Mouse (Mus musculus) T-helper 1 cell (primary cell): Measurements from ENCODE around the gene Hist1h2bp.
"Not testable (repeated sequence)": the region's sequence is repeated elsewhere in the genome, so short reads cannot be mapped to it uniquely, and the experiment has no call there.

Experiments
- in situ Hi-C: fragments of 300-600 bp; cut with MboI, MseI; formaldehyde crosslinking; loops from one replicate; pipeline ENCODE4 v1.15.1; 2025; ENCODE audit warnings: high pct_unique_total_duplicates

Gene Hist1h2bp

DNA sequence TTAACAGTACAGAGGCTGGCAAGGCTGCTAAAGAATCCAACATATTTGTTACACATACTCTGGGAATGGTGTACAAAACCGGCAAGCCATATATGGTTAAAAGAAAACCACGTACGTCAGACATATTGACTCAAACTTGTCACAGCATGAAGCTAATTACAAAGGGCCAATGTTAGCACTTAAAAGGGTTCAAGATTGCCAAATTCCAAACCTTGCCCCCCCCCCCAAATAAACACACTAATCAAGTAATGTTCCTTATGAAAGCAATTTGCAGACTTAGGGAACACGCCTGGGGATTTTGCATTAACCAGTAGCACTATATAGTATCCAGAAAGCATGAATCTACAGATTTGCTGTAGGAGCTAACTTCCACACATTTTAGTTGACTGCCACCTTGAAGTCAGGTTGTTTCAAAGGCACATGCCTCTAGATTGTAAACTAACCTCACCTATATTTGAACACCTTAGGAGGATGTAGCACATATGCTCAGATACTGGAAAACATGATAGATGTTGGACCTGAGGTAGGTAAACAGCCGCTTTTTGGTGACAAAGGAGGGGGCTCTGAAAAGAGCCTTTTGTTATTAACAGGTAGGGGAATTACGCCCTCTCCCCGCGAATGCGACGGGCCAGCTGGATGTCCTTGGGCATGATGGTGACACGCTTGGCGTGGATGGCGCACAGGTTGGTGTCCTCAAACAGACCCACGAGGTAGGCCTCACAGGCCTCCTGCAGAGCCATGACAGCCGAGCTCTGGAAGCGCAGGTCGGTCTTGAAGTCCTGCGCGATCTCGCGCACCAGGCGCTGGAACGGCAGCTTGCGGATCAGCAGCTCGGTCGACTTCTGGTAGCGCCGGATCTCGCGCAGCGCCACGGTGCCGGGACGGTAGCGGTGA lies 4.7 kb upstream of the Hist1h2bp start:
- in situ Hi-C loops = loop anchor here (5.0 to 25.0 kb wide), 2 partner anchors 45 to 1980 kb away; partner anchors contain the start of genes Hist1h1a, Hist1h2ab, Hist1h3a and Hist1h3b

DNA sequence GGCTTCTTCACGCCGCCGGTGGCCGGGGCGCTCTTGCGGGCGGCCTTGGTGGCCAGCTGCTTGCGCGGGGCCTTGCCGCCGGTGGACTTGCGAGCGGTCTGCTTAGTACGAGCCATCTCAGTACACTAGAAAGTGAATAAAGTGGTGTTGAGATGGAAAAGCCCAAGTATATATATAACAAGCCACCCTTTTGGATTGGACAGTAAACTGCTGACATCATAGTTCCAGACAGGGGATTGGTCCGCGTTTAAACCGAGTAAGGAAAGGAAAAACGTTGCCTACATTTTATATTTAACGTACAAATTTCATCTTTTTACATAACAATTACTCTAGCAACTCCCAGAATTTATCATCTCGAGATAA lies 4.0 kb upstream of the Hist1h2bp start, which contains the start of gene Hist1h3i:
Hist1h3i (minus strand) TSS at position 116 of the 363 bp plus-strand sequence.
- in situ Hi-C loops = loop anchor here (5.0 to 25.0 kb wide), 2 partner anchors 46 to 1979 kb away; partner anchors contain the start of genes Hist1h1a, Hist1h2ab, Hist1h3a and Hist1h3b

DNA sequence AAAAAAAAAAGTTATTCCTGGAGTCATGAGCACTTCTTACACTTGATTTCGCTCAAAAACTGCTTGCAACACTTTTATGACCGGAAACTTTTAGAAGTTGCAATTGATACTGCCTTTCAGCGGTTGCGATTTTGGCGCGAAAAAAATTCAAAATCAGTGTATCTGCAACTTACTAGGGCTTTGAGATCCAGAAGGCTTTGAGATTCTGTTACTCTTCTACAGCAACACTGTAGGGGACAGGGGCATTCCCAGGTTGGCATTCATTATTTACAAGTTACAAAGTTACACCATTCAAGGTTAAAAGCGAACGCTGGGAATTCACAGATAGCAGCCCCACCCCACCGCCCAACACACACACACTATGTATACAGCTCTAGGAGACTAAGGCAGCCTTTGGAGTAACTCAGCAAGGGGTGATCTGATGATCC lies 3.5 kb upstream of the Hist1h2bp start:
- in situ Hi-C loops = loop anchor here (5.0 to 25.0 kb wide), 2 partner anchors 46 to 1979 kb away; partner anchors contain the start of genes Hist1h1a, Hist1h2ab, Hist1h3a and Hist1h3b

DNA sequence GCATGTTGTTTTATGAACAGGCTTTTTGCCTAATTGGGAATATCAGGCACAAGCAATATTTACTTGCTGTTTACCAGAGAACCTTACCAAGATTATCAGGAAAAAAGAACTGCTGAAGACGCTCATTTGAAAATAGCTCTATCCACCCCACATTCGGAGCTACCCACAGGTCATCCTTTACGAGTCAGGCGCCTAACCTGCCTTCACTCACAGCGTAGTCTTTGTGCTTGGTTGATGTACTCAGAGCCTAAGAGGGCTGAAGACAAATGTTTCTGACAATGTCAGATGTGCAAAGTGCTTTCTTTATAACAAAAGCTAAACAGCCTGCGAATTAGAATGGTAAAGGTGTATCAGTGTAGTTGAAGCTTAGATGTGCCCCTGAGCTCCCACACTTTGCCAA lies 3.0 kb upstream of the Hist1h2bp start:
- in situ Hi-C loops = loop anchor here (5.0 to 25.0 kb wide), 2 partner anchors 47 to 1978 kb away; partner anchors contain the start of genes Hist1h1a, Hist1h2ab, Hist1h3a and Hist1h3b

DNA sequence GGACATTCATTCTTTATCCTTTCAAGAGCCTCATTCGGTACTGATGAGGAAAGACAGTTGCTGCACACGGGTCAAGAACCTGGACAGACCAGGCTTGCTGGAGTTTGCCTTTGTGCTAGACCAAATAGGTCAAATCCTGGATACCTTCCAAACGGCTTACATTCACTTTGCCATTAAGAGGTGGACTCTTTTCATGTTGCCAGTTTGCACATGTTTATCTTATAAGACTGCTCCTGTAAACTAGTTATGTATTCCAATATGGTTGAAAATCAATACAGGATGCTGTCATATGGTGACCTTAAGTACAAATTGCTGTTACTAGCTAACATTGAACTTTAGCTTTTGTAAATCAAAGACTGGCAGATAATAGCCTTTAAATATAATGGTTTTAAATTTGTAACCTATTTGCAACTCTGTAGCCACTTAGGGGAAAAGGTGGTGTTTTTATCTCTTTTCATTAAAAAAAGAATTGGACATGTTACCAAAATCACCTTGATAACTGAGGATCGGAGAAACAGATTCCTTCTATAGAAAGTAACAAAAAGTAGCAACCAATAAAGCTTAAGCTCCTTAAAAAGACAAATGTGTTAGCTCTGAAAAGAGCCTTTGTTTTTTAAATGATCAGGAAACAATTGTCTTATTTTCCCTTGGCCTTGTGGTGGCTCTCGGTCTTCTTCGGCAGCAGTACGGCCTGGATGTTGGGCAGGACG lies 917 bp upstream of the Hist1h2bp start:
- in situ Hi-C loops = loop anchor here (25.0 kb wide), 1 partner anchor 1976 kb away; the partner anchor contains the start of genes Hist1h1a, Hist1h2ab, Hist1h3a and Hist1h3b

DNA sequence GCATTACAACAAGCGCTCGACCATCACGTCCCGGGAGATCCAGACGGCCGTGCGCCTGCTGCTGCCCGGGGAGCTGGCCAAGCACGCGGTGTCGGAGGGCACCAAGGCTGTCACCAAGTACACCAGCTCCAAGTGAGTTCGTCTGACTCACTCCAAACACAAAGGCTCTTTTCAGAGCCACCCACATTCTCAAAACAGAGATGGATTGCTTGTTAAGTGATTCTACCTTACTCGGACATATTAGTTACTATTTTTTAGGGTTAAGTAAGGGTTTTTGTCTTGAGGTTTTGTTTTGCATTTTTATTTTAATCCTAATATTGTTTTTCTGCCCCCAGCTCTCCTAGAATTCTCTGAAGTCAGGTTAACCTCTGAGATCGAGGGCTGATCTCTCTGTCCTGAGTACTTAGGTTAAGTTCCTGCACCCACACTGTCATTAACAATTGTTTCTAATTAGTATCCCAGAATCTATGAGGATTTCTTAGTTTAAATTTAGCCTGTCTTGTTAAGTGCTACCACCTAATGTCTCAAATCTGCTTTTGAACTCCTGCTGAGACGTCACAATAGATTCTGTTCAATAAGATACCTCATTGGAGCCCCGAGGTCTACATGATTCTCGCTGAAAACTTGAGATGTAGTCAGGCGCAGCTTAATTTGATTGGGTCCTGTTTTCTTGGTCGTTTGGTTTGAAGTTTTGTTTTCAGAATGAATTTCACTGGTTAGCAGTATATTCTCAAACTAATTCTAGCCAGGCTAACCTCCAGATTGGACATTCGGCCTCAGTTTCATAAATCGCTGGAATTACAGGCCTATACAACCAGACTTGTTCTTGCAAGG lies 716 bp downstream of the Hist1h2bp start:
- in situ Hi-C loops = loop anchor here (25.0 kb wide), 1 partner anchor 1974 kb away; the partner anchor contains the start of genes Hist1h1a, Hist1h2ab, Hist1h3a and Hist1h3b

DNA sequence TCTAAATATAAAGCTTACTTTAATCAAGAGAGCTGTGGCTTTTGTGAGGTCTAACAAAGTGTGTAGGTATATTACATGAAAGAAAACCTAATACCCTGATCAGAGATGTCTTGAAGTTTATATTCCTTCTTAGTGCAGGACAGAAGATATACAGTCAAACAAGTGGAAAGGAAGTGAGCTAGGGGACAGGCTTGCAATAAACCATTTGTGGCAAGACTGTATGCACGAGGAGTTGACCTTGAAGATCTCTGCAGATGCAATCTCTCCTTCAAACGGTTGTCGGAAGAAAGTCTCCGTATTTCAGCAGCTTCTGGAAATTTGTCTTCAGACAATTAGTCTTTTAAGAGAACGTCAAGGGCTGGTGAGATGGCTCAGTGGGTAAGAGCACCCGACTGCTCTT lies 2.7 kb downstream of the Hist1h2bp start:
- in situ Hi-C loops = loop anchor here (25.0 kb wide), 1 partner anchor 1972 kb away; the partner anchor contains the start of genes Hist1h1a, Hist1h2ab, Hist1h3a and Hist1h3b

DNA sequence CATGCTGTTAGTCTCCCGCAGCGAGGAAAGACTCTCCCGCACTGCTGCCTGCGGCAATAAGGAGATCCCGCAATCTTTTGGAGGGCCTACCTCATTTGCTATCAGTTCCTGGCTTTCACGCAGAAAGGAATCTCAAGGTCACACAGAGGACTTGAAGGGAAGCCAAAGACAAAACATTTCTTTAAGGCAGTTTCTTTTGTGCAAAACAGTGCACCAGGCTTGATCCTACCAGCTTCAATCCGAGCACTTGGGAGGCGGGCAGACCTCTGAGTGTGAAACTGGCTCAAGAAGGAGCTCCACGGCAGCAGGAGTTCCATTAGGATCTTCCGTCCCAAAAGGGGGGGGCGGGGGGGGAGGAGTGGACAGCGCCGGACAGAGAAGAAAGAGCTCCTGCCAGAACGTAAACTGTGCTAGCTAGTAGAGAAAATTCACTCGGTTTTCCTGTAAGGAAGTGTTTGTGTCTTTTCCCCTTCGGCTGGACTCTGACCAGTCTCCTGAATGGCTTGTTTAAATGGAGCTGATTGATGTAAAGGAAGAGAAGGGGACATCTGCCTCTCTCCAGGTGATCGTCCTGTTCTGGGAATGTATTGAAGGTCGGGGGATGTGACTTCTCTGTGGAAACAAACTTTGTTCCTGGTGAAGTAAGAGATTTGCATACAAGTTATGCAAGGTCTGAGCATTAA lies 3.5 kb downstream of the Hist1h2bp start:
- in situ Hi-C loops = loop anchor here (25.0 kb wide), 1 partner anchor 1972 kb away; the partner anchor contains the start of genes Hist1h1a, Hist1h2ab, Hist1h3a and Hist1h3b

DNA sequence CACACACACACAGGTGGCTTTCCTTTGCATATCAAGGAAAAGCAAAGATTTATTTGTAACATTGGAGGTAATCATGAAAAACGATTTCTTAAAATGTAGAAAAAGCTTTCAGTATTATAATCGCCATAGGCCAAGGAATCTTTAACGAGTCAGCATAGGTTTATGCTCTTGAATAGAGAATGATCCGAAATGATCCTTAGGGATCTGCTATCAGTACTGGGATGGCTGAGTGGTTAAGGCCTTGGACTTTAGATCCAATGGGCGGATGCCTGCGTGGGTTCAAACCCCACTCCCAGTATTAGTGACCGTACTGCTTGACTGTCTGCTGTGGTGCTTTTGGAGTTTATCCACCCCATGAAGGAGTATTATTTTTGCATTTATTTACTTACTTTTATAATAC lies 8.3 kb downstream of the Hist1h2bp start:
- in situ Hi-C loops = loop anchor here (5.0 to 25.0 kb wide), 2 partner anchors 52 to 1967 kb away; partner anchors contain the start of genes Hist1h1a, Hist1h2ab, Hist1h3a and Hist1h3b

DNA sequence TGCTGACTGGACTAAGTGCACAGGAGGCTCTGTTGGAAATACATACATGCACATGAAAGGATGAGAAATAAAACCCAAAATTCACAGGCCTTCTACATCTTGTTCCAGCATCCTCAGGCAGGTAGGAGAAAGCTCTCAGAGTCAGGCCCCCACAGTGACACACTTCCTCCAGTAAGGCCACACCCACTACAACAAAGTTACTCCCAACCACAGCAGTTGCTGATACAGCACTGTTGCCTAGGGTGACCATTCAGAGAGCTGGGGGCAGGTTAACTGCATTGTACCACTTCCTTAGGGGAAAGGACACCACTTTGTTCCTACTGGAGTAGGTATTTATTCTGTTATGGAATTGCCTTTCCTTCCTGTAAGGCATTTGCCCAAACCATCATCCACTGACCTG lies 9.9 kb downstream of the Hist1h2bp start:
- in situ Hi-C loops = loop anchor here (5.0 to 25.0 kb wide), 2 partner anchors 50 to 1965 kb away; partner anchors contain the start of genes Hist1h1a, Hist1h2ab, Hist1h3a and Hist1h3b

DNA sequence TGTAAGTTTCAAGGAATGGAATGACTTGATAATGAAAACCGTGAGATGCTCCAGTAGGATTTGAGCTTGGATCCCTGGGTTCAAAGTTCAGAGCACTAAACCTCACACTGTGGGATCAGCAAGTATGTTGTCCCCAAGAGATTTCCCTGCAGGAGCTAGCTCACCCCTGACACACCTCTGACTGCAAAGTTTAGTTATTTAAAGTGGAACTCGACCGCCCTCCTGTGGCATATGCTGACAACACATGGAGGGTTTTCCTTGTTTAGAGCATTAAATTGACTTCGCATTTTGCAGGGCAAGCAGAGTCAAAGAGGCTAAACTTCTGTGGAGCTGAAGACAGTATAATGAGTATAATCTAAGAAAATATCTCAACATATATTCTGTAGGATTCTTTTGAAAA lies 15.8 kb downstream of the Hist1h2bp start:
- in situ Hi-C loops = not testable (repeated sequence)

DNA sequence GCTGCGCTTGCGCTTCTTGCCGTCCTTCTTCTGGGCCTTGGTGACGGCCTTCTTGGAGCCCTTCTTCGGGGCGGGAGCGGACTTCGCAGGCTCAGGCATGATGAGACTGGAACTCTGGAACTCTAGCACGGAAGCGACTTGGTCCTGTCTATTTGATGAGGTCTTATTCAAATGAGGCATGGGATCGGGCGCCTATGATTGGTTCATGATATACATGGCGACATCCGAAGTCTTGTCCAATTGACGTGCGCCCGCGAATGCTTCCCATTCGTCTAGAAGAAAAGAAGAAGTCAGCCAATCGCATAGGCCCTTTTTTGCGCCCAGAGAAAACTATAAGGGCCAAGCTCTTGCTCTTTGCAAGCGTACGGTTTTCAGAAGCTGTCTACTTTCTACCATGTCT lies 22.8 kb downstream of the Hist1h2bp start, which contains the start of the genes Hist1h2bq and Hist1h2ao:
Hist1h2bq (minus strand) TSS at position 125 of the 400 bp plus-strand sequence.
Hist1h2ao (plus strand) TSS at position 393 of the 400 bp plus-strand sequence.
- in situ Hi-C loops = not testable (repeated sequence)

DNA sequence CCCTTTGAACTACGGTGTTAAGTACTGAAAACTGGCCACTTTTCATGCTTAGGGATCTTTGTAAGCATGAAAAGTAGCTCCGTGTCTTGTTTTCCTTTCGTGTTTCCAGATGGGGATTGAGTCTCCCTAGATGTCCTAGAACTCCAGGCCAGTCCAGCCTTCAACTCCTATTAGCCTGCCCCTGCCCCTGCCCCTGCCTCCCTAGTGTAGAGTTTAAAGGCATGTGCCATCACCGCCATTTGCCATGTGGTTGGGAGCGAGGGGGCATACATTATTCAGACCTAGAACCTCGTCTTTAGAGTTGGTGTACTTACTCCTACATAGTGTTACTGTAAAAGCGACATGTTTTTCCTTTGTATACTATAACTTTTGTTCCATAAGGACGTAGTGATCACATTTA lies 23.8 kb downstream of the Hist1h2bp start:
- in situ Hi-C loops = not testable (repeated sequence)

DNA sequence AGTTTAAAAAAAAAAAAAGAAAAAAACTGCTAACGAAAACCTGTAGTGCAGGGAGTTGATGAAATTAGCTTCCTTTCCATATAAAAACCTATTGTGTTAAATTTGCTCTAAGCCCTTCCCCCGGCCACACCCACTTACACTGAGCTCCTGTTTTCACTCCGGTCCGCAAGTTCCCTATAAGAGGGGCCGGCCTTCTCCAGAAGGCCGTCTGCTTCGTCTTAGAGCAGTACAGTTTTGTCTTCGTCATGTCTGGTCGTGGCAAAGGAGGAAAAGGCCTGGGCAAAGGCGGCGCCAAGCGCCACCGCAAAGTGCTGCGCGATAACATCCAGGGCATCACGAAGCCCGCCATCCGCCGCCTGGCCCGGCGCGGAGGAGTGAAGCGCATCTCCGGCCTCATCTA lies 24.3 kb downstream of the Hist1h2bp start, which contains the start of gene Hist1h4m:
Hist1h4m (plus strand) TSS at position 208 of the 400 bp plus-strand sequence.
- in situ Hi-C loops = not testable (repeated sequence)

DNA sequence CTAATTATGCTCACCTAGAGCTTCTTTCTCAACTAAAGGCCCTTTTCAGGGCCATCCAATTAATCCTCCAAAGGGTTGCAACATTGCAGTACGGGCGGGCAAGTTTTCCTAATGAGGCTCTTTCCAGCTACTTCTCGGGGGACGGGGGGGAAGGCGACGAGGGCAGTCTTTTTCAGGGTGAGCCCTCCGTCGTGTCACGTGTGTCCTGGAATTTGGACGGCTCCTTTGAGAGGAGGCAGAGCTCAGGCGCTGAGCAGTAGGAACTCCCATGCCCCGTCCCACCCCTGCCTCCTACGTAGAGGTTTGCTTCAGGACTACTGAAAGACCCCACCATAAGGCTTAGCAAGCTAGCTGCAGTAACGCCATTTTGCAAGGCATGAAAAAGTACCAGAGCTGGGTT lies 24.8 kb downstream of the Hist1h2bp start:
- in situ Hi-C loops = not testable (repeated sequence)

DNA sequence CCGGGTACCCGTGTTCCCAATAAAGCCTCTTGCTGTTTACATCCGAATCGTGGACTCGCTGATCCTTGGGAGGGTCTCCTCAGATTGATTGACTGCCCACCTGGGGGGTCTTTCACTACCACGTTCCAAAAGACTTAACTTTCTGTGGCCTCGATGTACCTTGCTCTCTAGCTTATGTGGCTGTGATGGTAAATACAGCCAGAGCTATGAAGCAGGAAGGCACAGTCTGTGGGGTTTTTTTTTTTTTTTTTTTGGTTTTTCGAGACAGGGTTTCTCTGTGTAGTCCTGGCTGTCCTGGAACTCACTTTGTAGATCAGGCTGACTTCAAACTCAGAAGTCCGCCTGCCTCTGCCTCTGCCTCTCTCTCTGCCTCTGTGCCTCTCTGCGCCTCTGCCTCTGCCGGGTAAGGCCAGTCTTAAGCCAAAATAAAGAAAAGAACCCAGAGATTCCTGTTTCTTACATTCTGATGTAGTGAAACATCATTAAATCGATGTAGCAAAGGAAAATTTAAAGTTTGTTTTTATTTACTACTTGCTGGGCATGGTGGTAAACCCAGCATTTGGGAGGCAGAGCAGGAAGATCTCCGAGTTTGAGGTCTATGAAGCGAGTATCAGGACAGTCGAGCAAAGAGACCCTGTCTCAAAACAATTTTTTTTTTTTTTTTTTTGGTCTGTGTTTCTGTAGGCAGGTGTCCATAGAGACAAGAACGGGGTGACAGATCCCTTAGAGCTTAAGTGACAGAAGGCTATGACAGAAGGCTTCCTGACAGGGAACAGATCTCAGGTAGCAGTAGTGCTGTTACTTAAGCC lies 33.0 kb downstream of the Hist1h2bp start:
- in situ Hi-C loops = loop anchor here (10.0 kb wide), 1 partner anchor 915 kb away; no protein-coding TSS in a partner anchor

DNA sequence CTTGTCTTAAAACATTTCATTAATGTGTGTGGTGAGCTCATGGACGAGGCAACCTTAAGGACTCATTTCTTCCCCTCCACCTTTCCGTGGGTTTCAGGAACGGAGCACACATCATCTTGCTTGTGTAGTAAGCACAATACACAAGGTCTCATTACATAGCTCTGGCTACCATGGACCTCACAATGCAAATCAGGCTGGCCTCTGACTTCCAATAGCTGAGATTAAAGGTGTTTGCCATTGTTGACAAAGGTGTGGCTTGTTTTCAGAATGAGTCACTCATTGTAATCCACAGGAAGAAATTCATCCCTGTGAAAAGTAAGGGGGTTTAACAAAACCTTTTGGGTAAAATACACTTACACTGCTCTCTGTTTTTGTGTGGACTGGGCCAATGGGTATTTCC lies 41.2 kb downstream of the Hist1h2bp start:
- in situ Hi-C loops = loop anchor here (10.0 kb wide), 1 partner anchor 906 kb away; no protein-coding TSS in a partner anchor

DNA sequence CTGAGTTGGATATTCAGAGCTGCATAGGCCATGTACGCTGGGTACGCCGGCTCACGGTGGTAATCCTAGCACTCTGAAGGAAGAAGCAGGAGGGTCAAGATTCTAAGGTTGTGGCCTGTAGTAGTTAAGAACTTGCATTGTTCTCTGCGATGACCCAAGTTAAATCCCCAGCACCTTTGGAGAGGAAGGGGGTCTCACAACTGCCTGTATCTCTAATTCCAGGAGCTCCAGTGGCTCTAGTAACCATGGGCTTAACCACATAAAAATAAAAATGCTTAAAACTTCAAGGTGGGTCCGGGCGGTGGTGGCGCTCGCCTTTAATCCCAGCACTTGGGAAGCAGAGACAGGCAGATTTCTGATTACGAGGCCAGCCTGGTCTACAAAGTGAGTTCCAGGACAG lies 43.1 kb downstream of the Hist1h2bp start:
- in situ Hi-C loops = loop anchor here (5.0 kb wide), 1 partner anchor 212 kb away; the partner anchor contains the start of genes Hist1h2ag, Hist1h2bj and Hist1h4i
